Mouse (Mus musculus) embryo, embryonic 11.5 days (tissue): ENCODE measurements around the gene Neurod2.

Source experiments
- DNase-seq: peaks from one replicate; pipeline ENCODE4 v3.0.0-alpha.2; 2012; ENCODE audit warnings: low read depth, low spot score

Neurod2 gene

GRCm38 (mm10) chr11:98354445-98354844 is 25.0 kb upstream of the Neurod2 start:
- no peak for DNase-seq

DNA sequence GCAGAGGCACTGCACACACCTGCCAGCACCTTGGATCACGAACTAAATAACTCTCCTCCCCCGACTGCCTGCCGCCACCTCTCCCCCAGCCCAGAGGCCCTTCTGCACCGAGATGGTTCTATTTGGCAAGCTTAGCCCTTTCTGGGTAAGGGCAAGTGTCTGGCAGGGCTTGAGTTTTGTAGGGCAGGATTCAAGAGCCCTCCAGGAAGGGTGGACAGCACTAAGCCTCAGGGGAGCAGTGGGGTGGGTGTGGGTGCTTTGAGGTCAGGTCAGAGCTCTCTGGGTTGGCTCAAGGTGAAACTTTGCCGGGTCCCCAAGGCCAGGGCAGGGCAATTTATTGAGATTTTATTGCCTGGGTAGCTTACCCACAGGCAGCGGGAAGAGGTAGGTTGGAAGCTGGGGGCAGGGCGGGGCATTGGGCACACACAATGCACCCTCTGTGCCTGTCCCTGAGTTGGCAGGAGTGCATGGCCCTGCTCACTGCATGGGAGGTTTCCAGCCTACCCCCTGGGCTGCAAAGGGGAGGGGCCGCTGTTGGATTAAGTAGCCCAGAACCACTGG is 24.3 kb upstream of the Neurod2 start:
- no peak for DNase-seq

DNA sequence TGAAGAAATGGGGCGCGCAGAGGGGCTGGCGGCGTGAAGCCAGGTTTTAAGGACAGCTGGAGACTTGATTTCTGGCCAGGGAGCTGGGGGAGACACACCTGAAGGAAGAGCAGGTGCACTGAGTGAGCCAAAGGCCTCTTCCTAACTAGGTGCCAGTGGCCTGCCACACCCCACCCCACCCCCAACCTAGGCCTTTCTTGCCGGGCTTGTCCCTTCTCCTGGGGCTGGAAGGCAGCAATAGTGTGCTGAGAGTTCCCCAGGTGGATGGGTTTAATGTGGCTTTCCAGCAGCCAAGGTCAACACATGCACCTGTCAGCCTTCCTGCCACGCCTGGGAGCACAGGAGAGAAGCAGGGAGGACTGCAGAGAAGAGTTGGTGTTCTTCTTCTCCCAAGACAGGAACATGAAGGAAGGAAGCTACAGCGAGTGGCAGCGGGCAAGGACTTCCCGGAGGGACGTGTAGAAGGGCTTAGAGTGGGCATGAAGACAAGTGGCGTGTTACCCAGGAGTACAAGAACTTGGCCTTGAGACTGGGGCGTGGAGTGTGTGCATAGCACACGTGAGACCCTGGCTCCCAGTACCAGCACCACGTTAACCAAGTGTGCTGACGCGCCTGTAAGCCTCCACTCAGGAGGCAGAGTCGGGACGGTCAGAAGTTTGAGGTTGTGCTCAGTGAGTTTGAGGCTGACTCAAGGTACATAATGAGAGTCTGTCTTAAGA is 23.0 kb upstream of the Neurod2 start:
- DNase-seq, result no peak

DNA sequence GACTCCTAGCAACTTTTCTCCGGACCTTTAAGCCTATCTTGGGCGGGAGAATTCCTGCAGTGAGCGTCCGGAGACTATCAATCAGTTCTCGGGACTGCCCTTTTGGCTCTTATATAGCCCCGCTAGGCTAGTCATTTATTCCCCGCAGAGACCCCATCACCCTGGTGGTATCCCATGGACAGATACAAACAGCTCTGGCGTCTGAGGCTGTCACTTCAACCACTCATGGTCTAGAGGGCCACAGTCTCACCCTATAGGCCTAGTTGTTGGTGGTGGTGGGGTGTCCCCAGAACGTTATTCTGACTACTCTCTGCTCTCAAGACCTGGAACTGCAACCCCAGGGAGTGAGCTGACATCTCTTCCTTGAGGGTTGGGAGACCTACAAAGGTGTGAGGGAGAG is 19.9 kb upstream of the Neurod2 start:
- DNase-seq, result no peak

DNA sequence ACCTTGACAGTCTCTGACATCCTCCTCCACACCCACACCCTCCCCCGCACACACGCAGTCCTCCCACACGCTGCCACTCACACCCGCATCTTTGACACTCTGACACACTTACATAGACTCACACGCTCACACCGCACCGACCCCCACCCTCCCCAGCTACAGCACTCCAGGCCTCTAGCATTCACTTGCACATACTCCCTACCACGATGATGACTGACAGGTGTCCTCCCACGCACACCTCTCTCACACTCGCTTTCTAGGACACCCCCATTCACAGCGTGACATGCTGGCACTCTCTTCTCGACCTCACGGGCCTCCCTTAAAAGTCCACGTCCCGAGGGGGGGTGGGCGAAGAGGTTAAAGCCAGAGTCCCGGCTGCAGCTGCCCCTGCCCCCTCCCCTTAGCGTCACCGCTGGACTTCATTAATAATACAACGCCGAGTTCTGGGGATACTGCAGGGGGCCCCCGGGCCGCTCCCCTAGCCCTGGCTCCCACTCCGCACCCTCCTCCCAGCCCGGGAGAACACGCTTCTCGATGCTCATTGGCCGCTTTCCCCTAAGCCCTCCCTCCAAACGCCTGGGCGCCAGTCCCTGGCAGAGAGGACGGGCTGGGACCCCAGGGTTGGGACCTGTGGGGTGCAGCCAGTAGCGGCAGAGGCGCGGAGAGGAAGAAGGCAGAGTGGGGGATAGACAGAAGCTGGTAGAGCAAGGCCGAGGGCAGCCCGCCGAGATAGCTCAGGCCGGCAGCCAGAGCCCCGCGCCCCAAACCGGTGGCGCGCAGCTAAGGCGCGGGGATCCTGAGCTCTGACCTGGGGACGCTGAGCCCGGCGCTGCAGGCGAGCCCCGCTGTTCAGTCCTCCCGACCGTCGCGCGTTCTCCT is 18.9 kb upstream of the Neurod2 start, which contains the start of gene Ppp1r1b:
Ppp1r1b (plus strand) TSS at position 322 of the 879 bp plus-strand sequence.
- DNase-seq, result no peak

- DNase-seq, result no peak
Measured at GRCm38 (mm10) chr11:98347385-98348082, 18.1 kb upstream of the Neurod2 start.

- no peak for DNase-seq
Measured at GRCm38 (mm10) chr11:98346168-98346567, 16.7 kb upstream of the Neurod2 start.

GRCm38 (mm10) chr11:98345253-98345652 is 15.8 kb upstream of the Neurod2 start:
- no peak for DNase-seq

- peak; percentile 78 for DNase-seq
Measured at GRCm38 (mm10) chr11:98342000-98342945, 12.8 kb upstream of the Neurod2 start.

DNA sequence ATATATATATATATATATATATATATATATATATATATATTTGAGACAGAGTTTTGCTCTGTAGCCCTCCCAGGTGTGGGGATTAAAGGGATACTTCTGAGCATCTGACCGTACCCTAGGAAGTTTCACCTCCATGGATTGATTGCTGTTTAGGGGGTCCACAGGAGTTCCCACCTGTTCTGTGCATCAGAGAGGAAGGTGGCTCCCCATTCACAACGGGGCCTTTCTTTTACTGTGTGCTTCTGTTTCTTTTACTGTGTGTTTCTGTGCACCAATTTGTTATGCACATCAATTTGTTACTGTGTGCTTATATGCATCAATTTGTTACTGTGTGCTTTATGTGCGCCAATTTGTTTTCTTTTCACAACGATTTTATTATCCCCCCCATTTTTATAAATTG is 11.7 kb upstream of the Neurod2 start:
- no peak for DNase-seq

GRCm38 (mm10) chr11:98340597-98340996 is 11.1 kb upstream of the Neurod2 start:
- no peak for DNase-seq

GRCm38 (mm10) chr11:98339679-98340287 is 10.3 kb upstream of the Neurod2 start:
- no peak for DNase-seq

GRCm38 (mm10) chr11:98339071-98339501 is 9.6 kb upstream of the Neurod2 start:
- DNase-seq, result no peak

- DNase-seq, result no peak
Measured at GRCm38 (mm10) chr11:98338507-98338961, 9.1 kb upstream of the Neurod2 start.

- DNase-seq, result no peak
Measured at GRCm38 (mm10) chr11:98336245-98337107, 7.0 kb upstream of the Neurod2 start.

DNA sequence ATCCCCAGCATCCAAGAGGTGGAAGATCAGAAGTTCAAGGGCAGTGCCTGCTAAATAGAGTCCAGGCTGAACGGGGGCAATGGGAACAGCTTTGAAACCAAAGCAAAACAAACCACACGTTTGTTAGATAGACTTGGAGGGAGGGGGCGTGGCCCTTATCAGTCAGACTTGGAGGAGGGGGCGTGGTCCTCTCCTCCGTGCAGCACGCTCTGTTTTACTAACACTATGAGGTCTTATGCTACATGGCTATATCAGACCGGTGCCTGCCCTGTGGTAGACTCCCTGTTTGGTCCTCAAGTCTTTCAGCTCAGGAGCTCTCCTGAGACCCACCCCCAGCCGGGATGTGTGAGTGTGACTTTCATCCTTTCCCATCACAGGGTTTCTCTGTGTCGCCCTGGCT is 5.8 kb upstream of the Neurod2 start:
- no peak for DNase-seq

DNA sequence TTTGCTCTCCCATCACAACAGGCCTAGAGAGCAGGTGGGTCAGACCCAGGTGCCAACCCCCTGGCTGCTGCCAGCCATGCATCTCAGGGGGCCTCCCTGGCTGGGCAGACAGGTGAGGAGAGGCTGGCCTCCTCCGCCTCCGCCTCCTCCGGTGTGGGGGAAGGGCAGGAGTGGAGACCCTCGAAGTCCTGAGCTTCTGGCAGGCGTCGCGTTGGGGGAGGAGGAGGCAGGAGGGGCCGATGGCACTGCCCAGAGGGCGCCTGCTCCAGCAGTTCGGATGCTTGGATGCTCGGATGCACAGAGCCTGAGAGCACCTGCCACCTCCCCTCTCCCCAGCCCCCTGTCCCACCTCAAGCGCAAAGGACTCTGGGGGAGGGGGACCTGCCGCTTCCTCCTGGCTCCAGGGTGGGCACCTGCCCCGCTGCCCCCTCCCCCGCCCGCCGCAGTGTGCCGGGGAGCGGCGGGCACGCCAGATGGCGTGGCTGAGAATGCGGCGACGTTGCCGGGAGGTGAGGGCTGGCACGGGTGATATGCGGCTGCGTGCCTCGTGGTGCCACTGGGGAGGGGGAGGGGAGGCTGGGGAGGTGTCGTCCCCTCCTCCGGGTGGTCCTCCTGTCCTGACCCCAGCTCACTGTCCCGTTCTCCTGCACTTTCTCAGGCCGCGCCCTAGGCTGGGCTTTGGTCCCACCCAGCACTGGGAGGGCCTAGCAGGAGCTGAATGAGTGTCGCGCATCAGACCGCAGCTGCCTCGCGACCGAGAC is 4.7 kb upstream of the Neurod2 start:
- no peak for DNase-seq

DNA sequence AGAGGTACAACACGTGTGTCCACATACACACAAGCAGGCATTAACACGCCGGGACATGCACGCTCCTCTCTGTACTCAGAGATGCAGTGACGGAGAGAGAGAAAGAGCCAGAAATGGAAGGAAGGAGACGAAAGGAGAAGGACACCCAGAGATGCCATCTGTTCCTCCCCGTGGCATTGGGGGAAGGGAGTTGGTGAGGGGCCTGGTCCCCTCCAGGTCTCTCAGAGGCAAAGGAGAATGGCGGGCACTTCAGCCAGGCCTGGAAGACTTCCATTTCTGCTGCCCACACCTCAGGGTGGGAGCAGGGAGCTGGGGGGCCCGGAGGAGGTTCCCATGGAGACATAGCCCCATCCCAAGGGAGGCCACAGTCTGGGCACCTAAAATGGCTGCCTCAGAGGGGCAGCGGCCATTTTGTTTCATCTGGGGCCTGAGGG is 3.8 kb upstream of the Neurod2 start:
- DNase-seq, result no peak
